Mouse (Mus musculus): ENCODE measurements around the gene Galnt10. TPM values are rescaled to one million over a fixed set of nuclear protein-coding genes. Genes with fewer than 3 reads are reported as not detected.
"Not testable (repeated sequence)": the region's sequence is repeated elsewhere in the genome, so short reads cannot be mapped to it uniquely, and the experiment has no call there.

Galnt10 gene
- polyA plus RNA-seq, 1 experiment from 2014 or later: 19.3 TPM

- Histone ChIP-seq H3K27ac (no peak overlapping the region), H3K4me1 (replicated peaks) (peaks cover 6% of the 10 kb centered on the region), H3K4me2 (replicated peaks) (no peak overlapping the region), H3K9ac (no peak overlapping the region), H3K36me3 (peaks cover 15% of the 10 kb centered on the region), H3K27me3 (replicated peaks) (no peaks in the 10 kb centered on the region), H3K9me3 (no peaks in the 10 kb centered on the region), H3K4me3 (replicated peaks) (no peak overlapping the region)
- 97% methylated on average over 8 of the region's 8 CpGs for WGBS
- ATAC-seq: no peak
Observed at GRCm38 (mm10) chr11:57812212-57812611, 167.0 kb downstream of the Galnt10 start.

DNA sequence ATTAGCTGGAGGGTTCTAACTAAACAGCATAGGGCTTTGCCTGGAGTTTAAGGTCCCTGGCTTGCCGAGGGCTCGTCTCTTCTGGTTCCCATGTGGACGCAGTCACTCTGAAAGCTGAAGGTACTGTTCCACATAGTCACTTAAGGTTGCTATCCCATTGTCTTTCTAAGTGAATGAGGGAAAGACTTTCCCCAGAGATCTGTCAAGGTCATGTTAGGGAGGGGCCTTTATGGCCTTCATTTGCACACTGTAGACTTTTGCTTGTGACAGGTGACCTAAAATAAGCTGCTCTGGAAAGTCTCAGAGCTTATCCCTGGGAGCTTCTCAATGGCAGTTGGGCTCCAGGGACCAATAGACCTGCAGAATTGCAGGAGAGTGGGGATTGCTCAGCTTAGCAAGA, 168.4 kb downstream of the Galnt10 start:
- Histone ChIP-seq H3K27me3 (replicated peaks) (no peaks in the 10 kb centered on the region), H3K4me3 (replicated peaks) (no peak overlapping the region), H3K27ac (no peak overlapping the region), H3K9ac (no peak overlapping the region), H3K4me1 (replicated peaks) (peaks cover 6% of the 10 kb centered on the region), H3K4me2 (replicated peaks) (no peak overlapping the region), H3K36me3 (peaks cover 15% of the 10 kb centered on the region), H3K9me3 (no peaks in the 10 kb centered on the region)
- ATAC-seq: no peak
- 89% methylated on average over 3 of the region's 3 CpGs for WGBS

GRCm38 (mm10) chr11:57818189-57818588, 172.9 kb downstream of the Galnt10 start:
- Histone ChIP-seq H3K4me1 (replicated peaks) (no peaks in the 10 kb centered on the region), H3K9ac (no peak overlapping the region), H3K4me3 (replicated peaks) (no peak overlapping the region), H3K9me3 (no peaks in the 10 kb centered on the region), H3K27me3 (replicated peaks) (no peaks in the 10 kb centered on the region), H3K4me2 (replicated peaks) (no peak overlapping the region), H3K27ac (no peak overlapping the region), H3K36me3 (no peaks in the 10 kb centered on the region)
- ATAC-seq: no peak
- 87% methylated on average over 4 of the region's 4 CpGs for whole genome bisulfite sequencing

DNA sequence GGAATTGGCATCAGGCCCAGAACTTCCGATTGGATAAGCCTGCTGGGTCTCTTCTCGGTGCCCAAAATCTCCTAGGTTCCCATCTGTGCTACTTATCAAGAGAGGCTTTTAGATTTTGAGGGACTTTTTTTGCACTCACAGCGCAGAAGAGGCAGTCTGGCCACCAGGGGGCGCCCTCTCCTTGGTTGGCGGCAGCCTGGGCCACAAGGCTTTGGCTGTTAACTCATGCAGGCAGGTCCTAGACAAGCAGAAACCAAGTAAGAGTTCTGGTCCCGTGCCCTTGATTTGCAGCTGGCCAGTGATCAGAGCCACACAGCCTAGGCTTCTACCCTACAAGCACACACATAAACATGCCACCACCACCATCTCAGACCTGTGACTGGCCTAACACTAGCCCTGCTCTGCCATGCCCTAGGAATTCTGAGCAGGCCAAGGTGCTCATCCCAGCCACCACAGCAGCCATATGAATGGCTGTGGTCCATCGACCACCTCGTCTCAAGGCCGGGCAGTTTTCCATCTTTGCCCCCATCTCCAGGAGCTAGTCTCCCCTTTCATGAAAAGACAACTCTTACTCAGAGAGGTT, 174.8 kb downstream of the Galnt10 start:
- Histone ChIP-seq H3K4me3 (replicated peaks) (no peak overlapping the region), H3K36me3 (no peaks in the 10 kb centered on the region), H3K27me3 (replicated peaks) (no peaks in the 10 kb centered on the region), H3K9ac (no peak overlapping the region), H3K4me1 (replicated peaks) (peaks cover 12% of the 10 kb centered on the region; the same call in 1 of the 2 replicates), H3K9me3 (no peaks in the 10 kb centered on the region), H3K4me2 (replicated peaks) (no peak overlapping the region), H3K27ac (no peak overlapping the region)
- 27% methylated on average over 9 of the region's 9 CpGs for whole genome bisulfite sequencing
- ATAC-seq: peak; percentile 66

DNA sequence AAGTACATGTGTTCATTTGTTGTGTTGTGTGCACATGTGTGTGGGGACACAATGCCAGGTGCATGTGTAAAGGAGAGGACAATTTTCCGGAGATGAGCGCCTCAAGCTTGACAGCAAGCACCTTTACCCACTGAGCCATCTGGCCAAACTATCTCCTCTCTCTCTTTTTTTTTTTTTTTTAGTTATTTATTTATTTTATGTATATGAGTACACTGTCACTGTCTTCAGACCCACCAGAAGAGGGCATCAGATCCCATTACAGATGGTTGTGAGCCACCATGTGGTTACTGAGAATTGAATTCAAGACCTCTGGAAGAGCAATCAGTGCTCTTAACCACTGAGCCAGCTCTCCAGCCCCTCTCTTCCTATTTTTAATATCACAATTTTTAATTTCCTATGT, 177.9 kb downstream of the Galnt10 start:
- WGBS: 92% methylated on average over 2 of the region's 2 CpGs
- not testable (repeated sequence) for H3K9ac ChIP-seq; H3K9me3 ChIP-seq; H3K27me3 ChIP-seq (replicated peaks); ATAC-seq; H3K4me3 ChIP-seq (replicated peaks); H3K27ac ChIP-seq; H3K4me2 ChIP-seq (replicated peaks); H3K36me3 ChIP-seq
- peaks cover 20% of the 10 kb centered on the region for H3K4me1 ChIP-seq (replicated peaks)

DNA sequence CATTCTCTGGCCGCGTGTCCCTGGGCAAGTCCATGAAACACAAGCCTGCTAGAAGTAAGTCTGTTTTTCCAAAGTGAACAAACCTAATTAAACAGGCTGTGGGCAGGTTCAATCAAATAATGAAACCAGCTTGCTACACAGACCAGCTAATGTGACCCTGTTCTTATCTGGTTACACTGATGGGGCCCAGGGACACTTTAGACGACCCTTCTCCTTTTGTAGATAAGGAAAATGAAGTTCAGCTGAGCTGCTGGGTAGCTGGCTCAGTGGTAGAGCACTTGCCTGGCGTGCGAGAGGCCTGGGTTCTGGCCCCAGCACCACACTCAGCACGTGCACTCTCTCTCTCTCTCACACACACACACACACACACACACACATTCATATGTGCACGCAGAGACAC, 178.5 kb downstream of the Galnt10 start:
- H3K36me3 ChIP-seq: no peaks in the 10 kb centered on the region
- no peak overlapping the region for H3K4me3 ChIP-seq (replicated peaks)
- H3K27me3 ChIP-seq (replicated peaks): peaks cover 4% of the 10 kb centered on the region
- 62% methylated on average over 7 of the region's 7 CpGs for WGBS
- no peak for ATAC-seq
- H3K9ac ChIP-seq: no peak overlapping the region
- H3K27ac ChIP-seq: no peak overlapping the region
- H3K9me3 ChIP-seq: no peaks in the 10 kb centered on the region
- peaks cover 20% of the 10 kb centered on the region for H3K4me1 ChIP-seq (replicated peaks)
- no peak overlapping the region for H3K4me2 ChIP-seq (replicated peaks)

DNA sequence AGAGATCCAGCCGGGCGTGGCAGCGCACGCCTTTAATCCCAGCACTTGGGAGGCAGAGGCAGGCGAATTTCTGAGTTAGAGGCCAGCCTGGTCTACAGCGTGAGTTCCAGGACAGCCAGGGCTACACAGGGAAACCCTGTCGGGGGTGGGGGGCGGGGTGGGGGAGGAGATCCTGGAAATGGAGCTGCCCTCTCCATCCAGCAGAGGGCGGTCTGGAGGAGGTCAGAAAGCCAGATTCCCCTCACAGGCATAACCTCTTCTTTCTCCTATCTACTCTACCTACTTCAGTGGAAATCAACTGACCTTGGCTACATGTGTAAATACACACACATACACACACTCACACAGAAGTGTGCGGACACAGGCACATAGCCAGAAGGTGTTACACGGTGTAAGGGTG, 180.0 kb downstream of the Galnt10 start:
- Histone ChIP-seq H3K4me1 (replicated peaks) (peaks cover 26% of the 10 kb centered on the region), H3K27me3 (replicated peaks) (peaks cover 18% of the 10 kb centered on the region)
- not testable (repeated sequence) for H3K4me3 ChIP-seq (replicated peaks); H3K27ac ChIP-seq; H3K9me3 ChIP-seq; H3K36me3 ChIP-seq; ATAC-seq; H3K4me2 ChIP-seq (replicated peaks); H3K9ac ChIP-seq
- WGBS: 62% methylated on average over 11 of the region's 11 CpGs

GRCm38 (mm10) chr11:57827048-57827914, 182.0 kb downstream of the Galnt10 start:
- no peaks in the 10 kb centered on the region for H3K9me3 ChIP-seq
- H3K4me3 ChIP-seq (replicated peaks): peak overlapping the region; percentile 44
- peak; percentile 20; the same call in 1 of the 2 replicates for ATAC-seq
- no peak overlapping the region for H3K27ac ChIP-seq
- WGBS: 4% methylated on average over 41 of the region's 41 CpGs
- peak overlapping the region; percentile 73 for H3K4me2 ChIP-seq (replicated peaks)
- H3K9ac ChIP-seq: peak overlapping the region; percentile 46
- H3K27me3 ChIP-seq (replicated peaks): peaks cover 37% of the 10 kb centered on the region
- H3K4me1 ChIP-seq (replicated peaks): peaks cover 26% of the 10 kb centered on the region
- no peaks in the 10 kb centered on the region for H3K36me3 ChIP-seq

GRCm38 (mm10) chr11:57827915-57828545, 182.8 kb downstream of the Galnt10 start:
- peaks cover 44% of the 10 kb centered on the region for H3K27me3 ChIP-seq (replicated peaks)
- ATAC-seq: no peak
- H3K9ac ChIP-seq: peak overlapping the region; percentile 46
- H3K36me3 ChIP-seq: no peaks in the 10 kb centered on the region
- WGBS: 5% methylated on average over 33 of the region's 33 CpGs
- H3K9me3 ChIP-seq: no peaks in the 10 kb centered on the region
- peaks cover 26% of the 10 kb centered on the region for H3K4me1 ChIP-seq (replicated peaks)
- no peak overlapping the region for H3K27ac ChIP-seq
- peak overlapping the region; percentile 44 for H3K4me3 ChIP-seq (replicated peaks)
- peak overlapping the region; percentile 73 for H3K4me2 ChIP-seq (replicated peaks)

- H3K9me3 ChIP-seq: no peaks in the 10 kb centered on the region
- H3K36me3 ChIP-seq: no peaks in the 10 kb centered on the region
- no peak for ATAC-seq
- H3K4me2 ChIP-seq (replicated peaks): peak overlapping the region; percentile 73
- H3K27ac ChIP-seq: peak overlapping the region; percentile 13
- peak overlapping the region; percentile 44 for H3K4me3 ChIP-seq (replicated peaks)
- peaks cover 19% of the 10 kb centered on the region for H3K4me1 ChIP-seq (replicated peaks)
- H3K27me3 ChIP-seq (replicated peaks): peaks cover 55% of the 10 kb centered on the region
- peak overlapping the region; percentile 55 for H3K9ac ChIP-seq
- WGBS: 10% methylated on average over 53 of the region's 53 CpGs
Observed at GRCm38 (mm10) chr11:57828955-57829870, 184.0 kb downstream of the Galnt10 start.

- H3K27me3 ChIP-seq (replicated peaks): peaks cover 59% of the 10 kb centered on the region
- H3K4me2 ChIP-seq (replicated peaks): peak overlapping the region; percentile 73
- H3K4me3 ChIP-seq (replicated peaks): peak overlapping the region; percentile 44
Observed at GRCm38 (mm10) chr11:57829871-57830775, 184.9 kb downstream of the Galnt10 start.

More at GRCm38 (mm10) chr11:57829871-57830775, 184.9 kb downstream of the Galnt10 start:
- Histone ChIP-seq H3K27ac (peak overlapping the region; percentile 13), H3K36me3 (no peaks in the 10 kb centered on the region), H3K4me1 (replicated peaks) (peaks cover 14% of the 10 kb centered on the region), H3K9ac (peak overlapping the region; percentile 55), H3K9me3 (no peaks in the 10 kb centered on the region)
- no peak for ATAC-seq
- WGBS: 39% methylated on average over 17 of the region's 17 CpGs

All from intestine, embryonic 15.5 days (tissue).